Mouse (Mus musculus) heart, postnatal 10 days (tissue): ENCODE data around the gene Hist1h1a. TPM values are rescaled to one million over a fixed set of nuclear protein-coding genes. Genes with fewer than 3 reads are reported as not detected.

Experiments used
- DNase-seq, 2 experiments: peaks; one replicate each; pipeline ENCODE4 v3.0.0; 2021
- intact Hi-C: fragments of 180-260 bp; cut with DNase I; formaldehyde crosslinking; loops from one replicate; pipeline ENCODE4 v1.15.1; 2025
- microRNA-seq, 2 experiments: library from miRNA; unstranded; fragments of <30 nt; microRNA quantifications; one replicate each; pipeline ENCODE4 v1.2.0; 2022
- total RNA-seq, 2 experiments: library from RNA; stranded (reverse); gene quantifications; 2 replicates each; pipeline ENCODE4 v1.2.3; 2021

The Hist1h1a gene
- total RNA-seq, 2 experiments from 2014 or later = 109 to 127 TPM

GRCm38 (mm10) chr13:23792520-23792919 is 29.1 kb downstream of the Hist1h1a start:
- intact Hi-C loops = loop anchor here (1.0 to 5.0 kb wide), 3 partner anchors 93 to 504 kb away; no protein-coding TSS in a partner anchor
- DNase-seq = peak; percentile 38 to 67

DNA sequence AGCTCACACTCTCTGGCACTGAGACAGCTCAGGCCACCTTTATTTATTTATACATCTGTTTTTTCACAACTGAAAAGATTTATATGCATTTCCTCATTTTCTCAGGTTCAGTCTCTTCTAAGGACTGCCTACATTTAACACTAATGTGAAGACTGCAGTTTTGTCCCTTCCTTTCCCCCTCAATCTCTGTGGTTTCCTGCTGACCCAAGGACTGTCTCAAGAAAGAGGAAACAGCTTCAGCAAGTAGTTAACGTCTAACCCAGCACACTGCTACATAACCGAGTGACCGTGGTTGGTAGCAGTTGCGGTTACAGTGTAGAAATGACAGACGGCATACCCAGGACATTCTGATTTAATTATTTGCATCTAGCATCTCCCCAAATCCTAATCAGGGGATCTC is 35.9 kb downstream of the Hist1h1a start:
- intact Hi-C loops = no loop called here
- no peak for DNase-seq

GRCm38 (mm10) chr13:23804532-23804931 is 41.1 kb downstream of the Hist1h1a start:
- no peak for DNase-seq
- intact Hi-C loops = no loop called here

- DNase-seq = no peak
- intact Hi-C loops = no loop called here
These were observed 43.1 kb downstream of the Hist1h1a start, which contains the start of gene Slc17a2 for GRCm38 (mm10) chr13:23806422-23807052. Slc17a2 (plus strand) TSS chr13:23806993.

Small RNA genes within 50 kb of the gene (microRNA-seq; reads per million reads assigned to microRNA genes)
- 0 reads per million in 2 experiments for gene Gm44314
- gene Gm44484 = 0 reads per million in 2 experiments

Other genes with a start within 250 kb of the Hist1h1a start
- 100 to 1,000 TPM; 743 to 812 TPM for gene Hist1h4h, start 232.6 kb upstream of the Hist1h1a start, total RNA-seq
- gene Hist1h2af, start 229.8 kb upstream of the Hist1h1a start, total RNA-seq = 100 to 1,000 TPM; 171 to 245 TPM
- gene Hist1h3g, start 228.2 kb upstream of the Hist1h1a start, total RNA-seq = 10 to 100 TPM; 45.9 to 66.2 TPM
- gene Hist1h2bh, start 220.3 kb upstream of the Hist1h1a start, total RNA-seq = 10 to 100 TPM in 1 of 2 experiments, 1 to 10 TPM in 1; 9.2 to 11.2 TPM
- gene Hist1h3f, start 219.6 kb upstream of the Hist1h1a start, total RNA-seq = 10 to 100 TPM; 52.6 to 63.4 TPM
- gene Hist1h4f, start 212.0 kb upstream of the Hist1h1a start, total RNA-seq = 100 to 1,000 TPM; 308 to 354 TPM
- gene Hist1h1d, start 210.4 kb upstream of the Hist1h1a start, total RNA-seq = 10 to 100 TPM; 16.9 to 20.1 TPM
- 100 to 1,000 TPM; 125 to 161 TPM for gene Hist1h3e, start 201.3 kb upstream of the Hist1h1a start, total RNA-seq
- 10 to 100 TPM; 38.7 to 42.6 TPM for gene Hist1h2ae, start 192.4 kb upstream of the Hist1h1a start, total RNA-seq
- 100 to 1,000 TPM; 285 to 300 TPM for gene Hist1h2bg, start 192.3 kb upstream of the Hist1h1a start, total RNA-seq
- gene Hist1h2bf, start 189.5 kb upstream of the Hist1h1a start, total RNA-seq = 100 to 1,000 TPM; 116 to 129 TPM
- gene Hist1h2ad, start 189.3 kb upstream of the Hist1h1a start, total RNA-seq = 10 to 100 TPM; 32.3 to 37.7 TPM
- 10 to 100 TPM; 26.2 to 30.6 TPM for gene Hist1h3d, start 187.9 kb upstream of the Hist1h1a start, total RNA-seq
- gene Hist1h4d, start 182.1 kb upstream of the Hist1h1a start, total RNA-seq = 100 to 1,000 TPM; 167 to 189 TPM
- gene Hist1h2be, start 142.5 kb upstream of the Hist1h1a start, total RNA-seq = 10 to 100 TPM; 18.8 to 19.8 TPM
- gene Hist1h1e, start 141.1 kb upstream of the Hist1h1a start, total RNA-seq = 100 to 1,000 TPM; 138 to 168 TPM
- 1 to 10 TPM; 5.1 to 6.2 TPM for gene Hist1h2ac, start 79.7 kb upstream of the Hist1h1a start, total RNA-seq
- gene Hist1h2bc, start 79.5 kb upstream of the Hist1h1a start, total RNA-seq = 10 to 100 TPM; 50.8 to 51.3 TPM
- under 1 TPM; 0.29 to 0.67 TPM for gene Hist1h1t, start 67.9 kb upstream of the Hist1h1a start, total RNA-seq
- gene Hist1h4c, start 65.2 kb upstream of the Hist1h1a start, total RNA-seq = 100 to 1,000 TPM; 105 to 116 TPM
- 10 to 100 TPM; 26.7 to 32.4 TPM for gene Hfe, start 52.8 kb upstream of the Hist1h1a start, total RNA-seq
- 100 to 1,000 TPM; 299 to 383 TPM for gene Hist1h1c, start 24.9 kb upstream of the Hist1h1a start, total RNA-seq
- 100 to 1,000 TPM in 1 of 2 experiments, 10 to 100 TPM in 1; 84.0 to 101 TPM for gene Hist1h3c, start 18.1 kb upstream of the Hist1h1a start, total RNA-seq
- gene Hist1h2bb, start 16.9 kb upstream of the Hist1h1a start, total RNA-seq = 100 to 1,000 TPM; 105 to 106 TPM
- gene Hist1h2ab, start 12.5 kb upstream of the Hist1h1a start, total RNA-seq = 100 to 1,000 TPM; 166 to 169 TPM
- 100 to 1,000 TPM; 221 to 266 TPM for gene Hist1h3b, start 11.4 kb upstream of the Hist1h1a start, total RNA-seq
- 100 to 1,000 TPM; 130 to 151 TPM for gene Hist1h4b, start 6.7 kb upstream of the Hist1h1a start, total RNA-seq
- 100 to 1,000 TPM; 162 to 177 TPM for gene Hist1h4a, start 2.4 kb upstream of the Hist1h1a start, total RNA-seq
- gene Hist1h3a, start 1.3 kb upstream of the Hist1h1a start, total RNA-seq = 100 to 1,000 TPM; 160 to 202 TPM
- gene Trim38, start 6.2 kb downstream of the Hist1h1a start, total RNA-seq = not detected
- not detected for gene Slc17a2, start 43.3 kb downstream of the Hist1h1a start, total RNA-seq
- not detected for gene Slc17a3, start 75.8 kb downstream of the Hist1h1a start, total RNA-seq
- not detected for gene Slc17a1, start 104.1 kb downstream of the Hist1h1a start, total RNA-seq
- gene Slc17a4, start 151.3 kb downstream of the Hist1h1a start, total RNA-seq = not detected
- not detected for gene Hist1h2ba, start 170.5 kb downstream of the Hist1h1a start, total RNA-seq
- gene Hist1h2aa, start 170.8 kb downstream of the Hist1h1a start, total RNA-seq = not detected
- not detected for gene Scgn, start 227.5 kb downstream of the Hist1h1a start, total RNA-seq